Mouse (Mus musculus) lung, adult 2 months (tissue): ENCODE results near the gene Mrc2. TPM values are rescaled to one million over a fixed set of nuclear protein-coding genes. Genes with fewer than 3 reads are reported as not detected.

Source experiments
- DNase-seq: peaks from one replicate; pipeline ENCODE4 v3.0.0; 2022
- H3K4me1 ChIP-seq: fragments of 200-500 bp; 2 replicates; pipeline ENCODE4 v1.6.1; 2011; ENCODE audit warnings: low read length; ENCODE audit not compliant: control insufficient read depth, insufficient read depth
- H3K4me3 ChIP-seq: fragments of 200-500 bp; replicated peaks from 2 replicates; pipeline ENCODE3; 2011; ENCODE audit warnings: low read depth, mild to moderate bottlenecking, control low read depth, low read length; ENCODE audit errors: extremely low read depth
- CTCF ChIP-seq: fragments of 200-500 bp; IDR thresholded peaks from 2 replicates; pipeline ENCODE4 v1.5.1; 2011; ENCODE audit warnings: mild to moderate bottlenecking, low read length, control low read depth; ENCODE audit not compliant: insufficient read depth
- POLR2A ChIP-seq: fragments of 200-500 bp; IDR thresholded peaks from 2 replicates; pipeline ENCODE4 v1.6.1; 2011; ENCODE audit warnings: low read depth, mild to moderate bottlenecking, control low read depth, low read length, borderline replicate concordance; ENCODE audit errors: extremely low read depth
- WGBS: fragments of 180-500 bp; shearing (Covaris S2); methylation state at CpG from one replicate; pipeline ENCODE4 v1.1.7; 2018; 5-methylcytosine and 5-hydroxymethylcytosine counted together
- polyA plus RNA-seq: library from polyadenylated mRNA; depleted of rRNA; stranded (reverse); fragments of >200 nt; gene quantifications from 2 replicates; pipeline ENCODE4 v1.2.3, GENCODE M21; 2012

The Mrc2 gene
- polyA plus RNA-seq, 1 experiment = 91.8 TPM

GRCm38 (mm10) chr11:105362041-105362765 is 69.8 kb downstream of the Mrc2 start:
- WGBS = 67% methylated on average over 4 of the region's 4 CpGs
- H3K4me1 ChIP-seq = peaks cover 2% of the 10 kb centered on the region
- DNase-seq = no peak
- no peak for TF ChIP-seq POLR2A
- no peak for TF ChIP-seq CTCF
- H3K4me3 ChIP-seq = no peak overlapping the region

DNA sequence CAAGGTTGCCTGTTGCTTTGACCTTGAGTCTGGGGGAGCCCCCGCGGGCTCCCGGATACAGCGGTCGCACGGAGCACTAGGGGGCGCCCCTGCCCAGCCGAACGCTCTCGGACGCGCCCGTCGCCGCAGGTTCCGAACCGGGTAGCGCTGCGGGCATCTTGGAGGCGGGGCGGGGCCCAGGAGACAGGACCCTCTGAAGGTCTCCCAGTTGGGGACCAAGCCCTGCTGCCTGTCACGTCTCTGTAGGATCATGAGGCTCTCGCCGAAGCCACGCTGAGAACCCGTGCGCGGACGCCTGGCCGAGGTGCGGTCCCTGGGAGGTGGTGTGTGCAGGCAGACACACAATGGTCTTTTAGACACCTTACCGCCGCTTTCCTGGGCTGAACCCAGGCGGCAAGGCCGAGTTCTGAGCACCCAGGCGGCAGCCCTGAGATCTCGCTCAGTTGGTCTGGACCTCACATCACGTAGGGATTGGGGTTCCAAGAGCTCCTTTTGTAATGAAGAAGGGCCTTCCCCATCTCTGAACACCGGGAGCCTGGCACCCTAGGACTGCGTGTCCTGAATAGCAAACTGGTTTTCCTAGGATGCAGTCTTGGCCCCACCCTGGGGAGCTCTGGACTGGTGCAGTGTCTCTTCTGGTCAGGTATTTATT is 70.6 kb downstream of the Mrc2 start:
- WGBS = 2% methylated on average over 40 of the region's 40 CpGs
- peak; percentile 86 for DNase-seq
- peaks cover 2% of the 10 kb centered on the region for H3K4me1 ChIP-seq
- peak overlapping the region; percentile 64 for H3K4me3 ChIP-seq
- TF ChIP-seq POLR2A (no peak), CTCF (peak; percentile 16; the same call in 1 of the 2 replicates)

DNA sequence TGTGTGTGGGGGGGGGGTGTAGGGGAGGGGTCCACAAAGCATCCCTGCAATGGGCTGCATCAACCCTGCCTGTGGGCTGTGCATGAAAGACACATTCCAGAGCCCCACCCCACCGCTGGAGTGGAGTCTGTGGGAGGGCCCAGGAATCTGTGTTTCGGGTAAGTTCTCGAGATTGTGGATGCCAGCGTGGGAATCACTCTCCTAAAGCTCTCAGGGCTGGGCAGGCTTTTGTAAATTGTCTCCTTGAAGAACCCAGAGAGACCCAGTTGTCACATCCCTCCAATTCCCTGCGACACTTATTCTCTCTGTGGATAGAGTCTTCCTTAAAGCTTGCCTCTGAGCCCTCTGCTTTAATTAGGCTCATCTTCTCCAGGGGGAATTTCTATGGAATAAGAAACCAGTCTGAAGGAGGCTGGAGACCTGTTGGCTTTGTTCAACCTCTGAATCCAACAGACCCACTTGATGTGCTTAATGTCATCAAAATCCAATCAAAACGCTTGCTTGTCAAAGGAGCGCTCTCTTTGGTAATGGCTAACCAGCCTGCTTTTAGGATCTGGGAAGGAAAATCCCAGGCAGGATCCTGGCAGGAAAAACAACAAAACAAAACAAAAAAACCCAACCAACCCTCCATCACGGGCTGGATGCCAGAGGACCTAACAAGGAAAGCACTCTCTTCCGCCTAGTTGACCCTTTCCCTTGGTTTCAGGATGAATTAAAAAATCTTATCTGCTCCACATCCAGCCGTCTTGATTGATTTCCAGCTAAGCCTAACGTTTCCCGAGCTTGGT is 71.3 kb downstream of the Mrc2 start:
- no peak overlapping the region for H3K4me3 ChIP-seq
- peaks cover 2% of the 10 kb centered on the region for H3K4me1 ChIP-seq
- 43% methylated on average over 12 of the region's 12 CpGs for WGBS
- no peak for DNase-seq
- TF ChIP-seq POLR2A = no peak
- TF ChIP-seq CTCF = no peak

GRCm38 (mm10) chr11:105364386-105365065 is 72.1 kb downstream of the Mrc2 start:
- Histone ChIP-seq H3K4me1 (peaks cover 2% of the 10 kb centered on the region), H3K4me3 (peak overlapping the region; percentile 1)
- TF ChIP-seq CTCF (no peak), POLR2A (no peak)
- WGBS = 24% methylated on average over 12 of the region's 12 CpGs
- no peak for DNase-seq

DNA sequence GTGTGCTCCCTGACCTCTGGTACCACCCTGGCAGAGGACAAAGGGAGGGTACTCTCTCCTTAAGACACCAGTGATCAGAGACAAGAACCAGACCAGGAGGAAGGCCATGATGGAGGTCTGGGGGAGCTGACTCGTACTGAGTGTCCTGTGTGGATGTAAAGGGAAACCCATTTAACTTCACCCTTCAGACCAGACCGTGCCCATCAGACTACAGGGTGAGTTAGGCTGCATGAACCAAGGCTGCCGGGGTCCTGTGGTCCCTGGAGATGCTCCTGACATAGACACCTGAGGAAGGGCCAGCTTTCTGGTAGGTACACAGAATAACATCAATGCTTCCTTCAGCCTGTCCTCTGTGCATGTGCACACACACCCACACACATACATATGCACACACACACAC is 73.2 kb downstream of the Mrc2 start:
- no peak for DNase-seq
- Histone ChIP-seq H3K4me1 (peaks cover 2% of the 10 kb centered on the region), H3K4me3 (no peak overlapping the region)
- TF ChIP-seq POLR2A = no peak
- no peak for TF ChIP-seq CTCF
- WGBS = 77% methylated on average over 3 of the region's 3 CpGs

DNA sequence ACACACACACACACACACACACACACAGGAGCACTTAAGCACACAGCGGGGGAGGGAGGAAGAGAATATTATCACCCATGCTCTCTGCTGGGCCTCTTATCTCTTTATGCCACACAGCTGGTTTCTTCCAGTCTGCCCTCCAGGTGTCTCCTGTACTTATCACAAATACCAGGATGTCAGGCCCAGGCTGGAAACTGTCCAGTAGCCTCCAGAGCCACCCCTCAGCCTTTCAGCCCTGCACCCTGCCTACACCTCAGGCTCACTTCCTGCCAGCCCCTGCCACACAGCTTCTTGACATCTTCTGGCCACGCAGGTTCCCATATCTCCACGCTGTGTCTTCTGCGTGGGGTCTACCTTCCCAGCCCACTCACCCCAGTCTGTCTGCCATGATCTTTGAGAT is 73.6 kb downstream of the Mrc2 start:
- TF ChIP-seq POLR2A (no peak), CTCF (no peak)
- Histone ChIP-seq H3K4me3 (no peak overlapping the region), H3K4me1 (peaks cover 2% of the 10 kb centered on the region)
- DNase-seq = no peak
- WGBS = 74% methylated on average over 4 of the region's 4 CpGs

DNA sequence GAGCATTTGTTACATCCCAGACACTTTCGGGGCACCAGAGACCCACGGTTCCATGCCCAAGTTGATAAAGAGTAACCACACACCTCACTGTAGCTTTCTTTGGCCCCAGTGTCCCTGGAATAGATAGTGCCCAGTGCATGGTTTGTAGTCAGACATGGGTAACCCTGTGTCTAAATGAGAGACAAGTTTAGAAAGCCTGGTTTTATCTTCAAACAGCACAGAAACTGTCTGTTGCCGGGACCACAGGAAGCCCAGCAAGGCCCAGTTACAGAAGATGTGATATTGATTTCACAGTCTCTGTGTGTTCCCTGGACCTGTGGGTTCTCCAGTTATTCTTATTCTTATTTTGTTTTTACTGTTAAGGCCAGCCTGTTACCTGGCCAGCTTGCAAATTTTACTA is 74.7 kb downstream of the Mrc2 start:
- no peak overlapping the region for H3K4me3 ChIP-seq
- TF ChIP-seq CTCF (no peak), POLR2A (no peak)
- WGBS = 77% methylated on average over 3 of the region's 3 CpGs
- DNase-seq = no peak
- peaks cover 2% of the 10 kb centered on the region for H3K4me1 ChIP-seq

DNA sequence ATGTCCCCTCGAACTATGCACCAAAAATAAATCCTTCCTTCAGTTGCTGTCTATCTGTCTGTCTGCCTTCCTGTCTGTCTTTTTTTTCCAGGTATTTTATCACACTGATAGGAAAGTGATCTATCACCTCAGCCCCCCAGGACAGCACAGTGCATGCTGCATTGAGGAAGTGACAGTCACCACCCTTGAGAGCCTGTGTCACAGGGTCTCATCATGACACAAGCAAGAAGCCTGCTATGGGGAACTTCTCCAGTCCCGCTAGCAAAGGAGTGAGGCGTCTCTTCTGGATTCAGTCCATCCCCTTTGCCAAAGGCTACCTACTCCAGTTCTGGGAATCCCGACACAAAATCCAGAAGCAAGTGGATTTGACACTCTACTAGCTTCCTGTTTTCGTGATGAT is 76.4 kb downstream of the Mrc2 start:
- TF ChIP-seq CTCF = no peak
- TF ChIP-seq POLR2A = no peak
- 69% methylated on average over 5 of the region's 5 CpGs for WGBS
- no peak overlapping the region for H3K4me3 ChIP-seq
- H3K4me1 ChIP-seq = no peaks in the 10 kb centered on the region; the same call in 1 of the 2 replicates
- no peak for DNase-seq
